Mouse (Mus musculus): ENCODE results near the gene Haus7. TPM values are rescaled to one million over a fixed set of nuclear protein-coding genes. Genes with fewer than 3 reads are reported as not detected.
"Not testable (repeated sequence)": the region's sequence is repeated elsewhere in the genome, so short reads cannot be mapped to it uniquely, and the experiment has no call there.

Haus7 gene
- 61.4 and 63.0 TPM in 2 replicates for polyA plus RNA-seq (2016; fragmentation: Nextera tagmentation; extraction: Ambion mirVana)

DNA sequence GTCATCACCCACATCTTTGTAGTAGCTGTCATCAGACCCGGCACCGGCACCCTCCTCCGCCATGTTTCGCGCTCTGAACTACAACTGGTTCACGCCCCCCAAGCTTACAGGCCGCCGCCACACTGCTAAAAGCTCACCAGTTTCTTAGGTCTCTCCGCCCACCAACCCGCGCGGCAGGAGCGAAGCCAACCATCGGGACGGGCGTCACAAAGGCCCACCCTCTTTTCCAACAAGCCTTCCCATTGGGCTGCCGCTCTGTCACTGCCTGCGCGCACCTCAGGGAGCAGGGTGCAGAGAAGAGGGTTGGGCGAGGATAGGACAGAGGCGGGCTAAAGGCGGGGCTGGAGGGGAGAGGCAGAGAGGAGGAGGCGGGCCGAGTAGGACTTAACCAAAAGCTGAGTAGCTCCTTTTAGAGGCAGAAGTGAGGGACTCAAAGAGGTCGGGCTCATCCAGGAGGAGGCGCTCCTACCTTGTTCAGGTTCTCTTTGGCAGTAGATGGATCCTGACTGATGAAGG lies at the start of gene Haus7:
TSS of gene Haus7 (minus strand) at position 168 of the 516 bp plus-strand sequence.
- Histone ChIP-seq H3K9ac (peak within 1 kb of the TSS; percentile 73), H3K9me3 (replicated peaks) (no peaks in the 10 kb centered on the region), H3K4me3 (peak within 1 kb of the TSS; percentile 66), H3K27ac (ENCODE audit: poor library complexity, severe bottlenecking) (peak within 1 kb of the TSS; percentile 51), H3K4me2 (peak within 1 kb of the TSS; percentile 75), H3K27me3 (replicated peaks) (no peaks in the 10 kb centered on the region), H3K36me3 (no peaks in the 10 kb centered on the region), H3K4me1 (replicated peaks) (peaks cover 11% of the 10 kb centered on the region)
- ATAC-seq (ENCODE audit: insufficient number of reproducible peaks, low FRiP score): peak; percentile 100
- WGBS: 13% methylated on average over 26 of the region's 26 CpGs

DNA sequence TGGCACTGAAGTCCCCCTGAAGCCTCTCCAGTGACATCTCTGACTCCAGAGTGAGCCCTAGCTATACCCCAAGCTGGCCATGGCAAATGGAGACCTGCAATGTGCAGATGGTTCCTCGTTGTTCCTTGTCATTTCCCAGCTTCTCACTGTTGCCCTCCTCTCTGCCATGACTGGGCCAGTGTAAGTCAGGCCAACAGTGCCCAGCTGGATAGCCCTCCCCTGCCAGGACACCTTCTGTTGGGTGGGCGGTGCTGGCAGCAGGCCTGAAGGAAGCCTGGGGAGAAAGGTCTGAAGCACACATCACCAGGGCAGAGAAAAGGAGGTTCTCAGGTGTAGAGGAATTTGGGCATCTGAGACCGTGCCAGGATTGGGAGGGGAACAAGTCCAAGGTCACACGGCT lies 47.7 kb upstream of the Haus7 start:
- Histone ChIP-seq H3K9me3 (replicated peaks) (no peaks in the 10 kb centered on the region), H3K27ac (ENCODE audit: poor library complexity, severe bottlenecking) (no peak overlapping the region), H3K9ac (no peak overlapping the region), H3K4me3 (no peak overlapping the region), H3K4me2 (no peak overlapping the region), H3K4me1 (replicated peaks) (no peaks in the 10 kb centered on the region), H3K27me3 (replicated peaks) (peaks cover 53% of the 10 kb centered on the region), H3K36me3 (no peaks in the 10 kb centered on the region)
- 71% methylated on average over 4 of the region's 4 CpGs for WGBS
- no peak for ATAC-seq (ENCODE audit: insufficient number of reproducible peaks, low FRiP score)

DNA sequence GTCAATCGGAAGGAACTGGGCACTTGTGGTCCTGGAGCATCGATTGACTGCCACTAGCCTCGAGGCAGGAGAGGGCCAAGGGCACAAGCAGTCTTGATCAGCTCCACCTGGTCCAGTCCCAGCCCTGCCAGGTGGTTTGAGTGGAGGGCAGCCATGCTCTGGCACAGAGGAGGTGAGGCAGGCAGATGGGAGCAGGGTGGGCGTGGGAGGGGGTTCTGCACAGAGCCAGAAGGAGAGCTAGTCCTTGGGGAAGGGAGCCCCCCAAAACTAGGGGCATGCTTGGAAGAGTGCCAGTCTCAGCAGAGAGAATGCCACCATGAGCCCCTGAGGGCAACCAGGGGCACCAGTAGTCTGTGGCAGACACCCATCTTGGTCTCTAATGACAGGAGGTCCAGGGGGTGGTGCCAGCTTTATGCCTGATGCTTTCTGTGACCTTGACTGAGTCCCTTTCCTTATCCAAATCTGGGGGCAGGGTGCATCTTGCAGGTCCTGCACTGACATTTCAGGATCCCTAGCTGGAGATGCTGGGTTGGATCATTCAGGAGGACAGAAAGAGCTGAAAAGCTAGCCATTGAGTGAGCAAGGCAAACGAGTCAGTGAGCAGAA lies 46.4 kb upstream of the Haus7 start:
- H3K27ac ChIP-seq (ENCODE audit: poor library complexity, severe bottlenecking): no peak overlapping the region
- no peak overlapping the region for H3K9ac ChIP-seq
- H3K9me3 ChIP-seq (replicated peaks): no peaks in the 10 kb centered on the region
- no peak overlapping the region for H3K4me2 ChIP-seq
- ATAC-seq (ENCODE audit: insufficient number of reproducible peaks, low FRiP score): no peak
- H3K4me1 ChIP-seq (replicated peaks): no peaks in the 10 kb centered on the region
- peaks cover 65% of the 10 kb centered on the region for H3K27me3 ChIP-seq (replicated peaks)
- WGBS: 71% methylated on average over 5 of the region's 5 CpGs
- no peak overlapping the region for H3K4me3 ChIP-seq
- no peaks in the 10 kb centered on the region for H3K36me3 ChIP-seq

DNA sequence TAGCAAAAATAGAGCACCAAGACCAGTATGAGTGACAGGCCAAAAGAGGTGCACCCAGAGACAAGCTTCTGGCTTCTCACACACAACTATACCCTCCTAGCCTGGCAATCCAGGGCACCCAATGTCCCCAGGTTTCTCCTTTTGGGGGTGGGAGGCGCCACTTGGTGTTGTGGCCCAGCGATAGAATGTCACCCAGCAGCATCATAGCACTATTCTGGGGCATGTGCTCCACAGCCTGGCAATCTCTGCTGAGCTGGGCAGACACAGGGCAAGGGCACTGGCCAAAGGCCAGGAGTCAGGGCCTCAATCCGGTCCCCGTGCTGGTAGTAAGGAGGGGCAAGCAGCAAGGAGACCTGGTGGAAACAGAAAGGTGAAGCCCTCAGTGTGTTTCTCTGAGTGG lies 37.9 kb upstream of the Haus7 start:
- no peak overlapping the region for H3K27ac ChIP-seq (ENCODE audit: poor library complexity, severe bottlenecking)
- no peak overlapping the region for H3K4me3 ChIP-seq
- H3K9ac ChIP-seq: no peak overlapping the region
- no peak overlapping the region for H3K4me2 ChIP-seq
- ATAC-seq (ENCODE audit: insufficient number of reproducible peaks, low FRiP score): no peak
- H3K9me3 ChIP-seq (replicated peaks): no peaks in the 10 kb centered on the region
- no peaks in the 10 kb centered on the region; the same call in 1 of the 2 replicates for H3K36me3 ChIP-seq
- WGBS: 73% methylated on average over 4 of the region's 4 CpGs
- H3K4me1 ChIP-seq (replicated peaks): no peaks in the 10 kb centered on the region
- peaks cover 44% of the 10 kb centered on the region for H3K27me3 ChIP-seq (replicated peaks)

DNA sequence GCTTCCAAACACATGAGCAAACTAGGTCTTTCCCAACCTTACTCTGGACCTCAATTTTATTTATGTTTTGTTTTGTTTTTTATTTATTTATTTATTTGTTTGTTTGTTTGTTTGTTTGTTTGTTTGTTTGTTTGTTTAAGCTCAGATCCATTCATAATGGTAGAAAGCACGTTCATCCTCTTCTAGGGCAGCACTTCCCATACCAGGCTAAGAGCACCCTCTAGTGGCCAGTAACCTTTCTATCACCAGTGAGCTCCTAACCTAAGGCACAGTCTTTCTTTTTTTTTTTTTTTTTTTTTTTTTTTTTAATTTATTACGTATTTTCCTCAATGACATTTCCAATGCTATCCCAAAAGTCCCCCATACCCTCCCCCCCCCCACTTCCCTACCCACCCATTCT lies 34.7 kb upstream of the Haus7 start:
- not testable (repeated sequence) for H3K27ac ChIP-seq (ENCODE audit: poor library complexity, severe bottlenecking); H3K9me3 ChIP-seq (replicated peaks); H3K4me1 ChIP-seq (replicated peaks); ATAC-seq (ENCODE audit: insufficient number of reproducible peaks, low FRiP score); H3K4me2 ChIP-seq; H3K36me3 ChIP-seq; H3K9ac ChIP-seq; H3K4me3 ChIP-seq
- peaks cover 34% of the 10 kb centered on the region for H3K27me3 ChIP-seq (replicated peaks)
- WGBS: 14% methylated on average over 1 of the region's 2 CpGs

DNA sequence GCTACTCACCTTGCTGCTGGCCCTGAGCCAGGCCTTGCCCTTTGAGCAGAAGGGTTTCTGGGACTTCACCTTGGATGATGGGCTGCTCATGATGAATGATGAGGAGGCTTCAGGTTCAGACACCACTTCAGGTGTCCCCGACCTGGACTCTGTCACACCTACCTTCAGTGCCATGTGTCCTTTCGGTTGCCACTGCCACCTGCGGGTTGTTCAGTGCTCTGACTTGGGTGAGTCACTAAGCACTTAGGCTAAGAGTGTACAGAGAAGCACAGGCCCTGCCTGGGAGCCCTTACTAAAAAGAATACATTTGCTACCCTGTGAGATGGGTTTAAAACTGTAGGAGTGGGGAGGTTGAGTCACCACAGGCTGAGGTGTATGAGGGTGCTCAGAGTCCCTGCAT lies 32.0 kb upstream of the Haus7 start:
- WGBS: 72% methylated on average over 3 of the region's 3 CpGs
- H3K27ac ChIP-seq (ENCODE audit: poor library complexity, severe bottlenecking): no peak overlapping the region
- ATAC-seq (ENCODE audit: insufficient number of reproducible peaks, low FRiP score): no peak
- H3K4me3 ChIP-seq: no peak overlapping the region
- 0 out of 2 replicates have a peak, but pooled peaks cover 2% of the 10 kb centered on the region for H3K4me1 ChIP-seq (replicated peaks)
- H3K27me3 ChIP-seq (replicated peaks): peaks cover 40% of the 10 kb centered on the region
- no peaks in the 10 kb centered on the region; the same call in 1 of the 2 replicates for H3K36me3 ChIP-seq
- H3K9ac ChIP-seq: no peak overlapping the region
- H3K9me3 ChIP-seq (replicated peaks): no peaks in the 10 kb centered on the region
- no peak overlapping the region for H3K4me2 ChIP-seq

DNA sequence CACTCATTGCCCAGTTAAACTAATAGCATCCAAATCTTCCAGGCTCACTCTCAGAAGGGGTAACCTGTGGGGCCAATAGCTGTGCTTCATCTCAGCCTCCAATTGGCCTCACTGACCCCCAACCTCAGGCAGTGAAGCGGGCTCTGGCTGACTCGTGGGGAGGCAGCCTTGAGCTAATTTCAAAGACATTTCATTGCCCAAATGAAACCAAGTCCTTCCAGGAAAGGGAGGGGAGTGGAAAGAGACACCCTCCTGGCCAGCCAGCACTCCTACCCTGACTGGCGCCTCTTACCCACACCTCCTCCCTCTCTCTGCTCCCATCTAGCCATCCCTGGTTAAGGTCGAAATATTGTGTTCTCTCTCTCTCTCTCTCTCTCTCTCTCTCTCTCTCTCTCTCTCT lies 31.3 kb upstream of the Haus7 start:
- 0 out of 2 replicates have a peak, but pooled peaks cover 6% of the 10 kb centered on the region for H3K4me1 ChIP-seq (replicated peaks)
- no peak overlapping the region for H3K4me3 ChIP-seq
- WGBS: 55% methylated on average over 4 of the region's 4 CpGs
- H3K4me2 ChIP-seq: no peak overlapping the region
- H3K9me3 ChIP-seq (replicated peaks): no peaks in the 10 kb centered on the region
- no peaks in the 10 kb centered on the region; the same call in 1 of the 2 replicates for H3K36me3 ChIP-seq
- no peak overlapping the region for H3K27ac ChIP-seq (ENCODE audit: poor library complexity, severe bottlenecking)
- H3K27me3 ChIP-seq (replicated peaks): peaks cover 37% of the 10 kb centered on the region
- no peak overlapping the region for H3K9ac ChIP-seq
- ATAC-seq (ENCODE audit: insufficient number of reproducible peaks, low FRiP score): no peak

DNA sequence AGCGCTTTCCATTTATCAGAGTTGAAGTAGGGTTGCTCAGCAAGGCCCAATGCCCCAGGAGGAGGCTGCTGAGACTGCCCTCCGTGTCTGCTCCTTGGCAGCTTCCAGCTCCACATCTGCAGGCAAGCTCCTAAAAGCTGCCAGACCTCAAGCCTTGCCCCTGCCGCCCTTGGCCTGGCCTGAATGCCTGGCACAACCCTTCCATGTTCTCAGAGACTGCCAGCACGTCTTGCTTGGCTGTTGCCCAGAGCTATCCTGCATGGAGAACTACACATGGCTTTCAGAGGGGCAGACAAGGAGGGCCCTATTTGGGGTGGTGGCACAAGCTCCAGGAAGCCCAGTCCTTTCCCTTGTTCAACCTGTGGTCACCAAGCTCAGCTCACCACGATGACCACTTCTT lies 28.1 kb upstream of the Haus7 start:
- 76% methylated on average over 5 of the region's 5 CpGs for WGBS
- Histone ChIP-seq H3K9ac (no peak overlapping the region), H3K4me1 (replicated peaks) (0 out of 2 replicates have a peak, but pooled peaks cover 6% of the 10 kb centered on the region), H3K36me3 (no peaks in the 10 kb centered on the region), H3K4me2 (0 out of 2 replicates have a peak overlapping the region, but pooled peaks have one; percentile 4), H3K27ac (ENCODE audit: poor library complexity, severe bottlenecking) (no peak overlapping the region), H3K9me3 (replicated peaks) (no peaks in the 10 kb centered on the region), H3K4me3 (no peak overlapping the region), H3K27me3 (replicated peaks) (peaks cover 56% of the 10 kb centered on the region)
- ATAC-seq (ENCODE audit: insufficient number of reproducible peaks, low FRiP score): no peak

DNA sequence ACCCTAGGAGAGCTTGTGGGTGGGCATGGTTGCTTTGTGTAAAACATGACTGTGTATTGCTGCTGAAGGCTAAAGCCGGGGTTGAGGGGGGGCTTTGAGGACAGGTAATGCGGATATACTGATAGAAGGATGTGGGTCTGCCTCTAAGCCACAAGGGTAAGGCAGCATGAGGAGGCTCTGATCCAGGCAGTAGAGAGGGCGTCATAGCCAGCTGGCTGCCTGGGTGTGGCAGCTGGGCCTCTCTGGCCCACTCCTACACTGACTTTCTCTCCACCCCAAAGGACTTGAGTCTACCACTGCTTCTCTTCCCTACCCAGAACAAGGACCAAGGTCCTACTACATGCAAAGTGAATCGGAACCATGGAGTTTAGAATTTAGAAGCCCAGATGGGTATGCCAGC lies 26.0 kb upstream of the Haus7 start:
- ATAC-seq (ENCODE audit: insufficient number of reproducible peaks, low FRiP score): no peak
- no peaks in the 10 kb centered on the region for H3K36me3 ChIP-seq
- peak overlapping the region; percentile 63 for H3K4me2 ChIP-seq
- no peaks in the 10 kb centered on the region for H3K9me3 ChIP-seq (replicated peaks)
- H3K4me3 ChIP-seq: peak overlapping the region; percentile 46
- peaks cover 58% of the 10 kb centered on the region for H3K27me3 ChIP-seq (replicated peaks)
- H3K9ac ChIP-seq: peak overlapping the region; percentile 71; the same call in 1 of the 2 replicates
- no peak overlapping the region for H3K27ac ChIP-seq (ENCODE audit: poor library complexity, severe bottlenecking)
- 0 out of 2 replicates have a peak, but pooled peaks cover 9% of the 10 kb centered on the region for H3K4me1 ChIP-seq (replicated peaks)
- 87% methylated on average over 4 of the region's 4 CpGs for WGBS

DNA sequence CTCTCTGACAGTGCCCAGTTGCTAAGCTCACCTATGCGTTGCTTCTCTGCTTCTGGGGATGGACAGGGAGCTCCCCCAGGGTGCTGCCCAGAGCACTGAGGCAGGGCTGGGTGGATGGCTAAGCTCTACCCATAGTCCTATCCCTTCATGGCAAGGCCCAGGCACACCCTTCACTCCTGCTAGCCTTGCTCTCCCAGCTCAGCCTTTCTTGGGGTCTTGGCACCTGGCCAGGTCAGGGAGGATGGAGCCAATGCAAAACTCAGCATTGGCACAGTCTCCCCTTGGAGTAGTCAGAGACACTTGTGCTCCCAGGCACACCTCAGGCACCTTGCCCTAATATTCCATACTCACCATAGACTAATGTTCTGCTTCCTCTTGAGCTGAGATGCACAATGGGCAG lies 25.2 kb upstream of the Haus7 start:
- H3K9ac ChIP-seq: peak overlapping the region; percentile 71
- ATAC-seq (ENCODE audit: insufficient number of reproducible peaks, low FRiP score): no peak
- no peaks in the 10 kb centered on the region for H3K9me3 ChIP-seq (replicated peaks)
- 45% methylated on average over 1 of the region's 1 CpGs for WGBS
- H3K4me2 ChIP-seq: peak overlapping the region; percentile 63
- H3K36me3 ChIP-seq: no peaks in the 10 kb centered on the region
- H3K4me3 ChIP-seq: peak overlapping the region; percentile 46
- peaks cover 51% of the 10 kb centered on the region for H3K27me3 ChIP-seq (replicated peaks)
- H3K4me1 ChIP-seq (replicated peaks): 0 out of 2 replicates have a peak, but pooled peaks cover 10% of the 10 kb centered on the region
- peak overlapping the region; percentile 66 for H3K27ac ChIP-seq (ENCODE audit: poor library complexity, severe bottlenecking)

DNA sequence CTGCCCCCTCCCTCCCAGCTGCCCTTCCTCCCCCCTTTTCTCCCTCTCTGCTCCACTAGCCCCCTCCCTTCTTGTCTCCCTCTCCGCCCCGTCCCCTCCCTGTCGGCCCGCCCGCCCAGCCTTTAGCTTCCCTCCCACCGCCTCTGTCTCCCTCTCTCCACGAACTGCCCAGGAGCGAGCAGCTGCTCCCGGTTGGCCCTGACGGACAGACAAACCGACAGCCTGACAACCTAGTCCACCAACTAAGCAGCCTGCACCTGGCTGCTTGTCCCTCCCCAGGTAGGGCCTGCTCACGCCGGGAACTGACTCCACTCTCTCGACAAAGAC lies 24.6 kb upstream of the Haus7 start, which contains the start of gene Bgn:
TSS of gene Bgn (plus strand) at position 119 of the 327 bp plus-strand sequence.
- peak within 1 kb of the TSS; percentile 46 for H3K4me3 ChIP-seq
- peak within 1 kb of the TSS; percentile 71 for H3K9ac ChIP-seq
- H3K27ac ChIP-seq (ENCODE audit: poor library complexity, severe bottlenecking): peak within 1 kb of the TSS; percentile 66
- 36% methylated on average over 14 of the region's 14 CpGs for WGBS
- no peaks in the 10 kb centered on the region for H3K9me3 ChIP-seq (replicated peaks)
- peaks cover 48% of the 10 kb centered on the region for H3K27me3 ChIP-seq (replicated peaks)
- 0 out of 2 replicates have a peak, but pooled peaks cover 10% of the 10 kb centered on the region for H3K4me1 ChIP-seq (replicated peaks)
- peak within 1 kb of the TSS; percentile 63 for H3K4me2 ChIP-seq
- peak; percentile 68 for ATAC-seq (ENCODE audit: insufficient number of reproducible peaks, low FRiP score)
- H3K36me3 ChIP-seq: no peaks in the 10 kb centered on the region
